Mouse (Mus musculus) gastrocnemius, adult 18-20 months (tissue): ENCODE results near the gene Gm21317. TPM values are rescaled to one million over a fixed set of nuclear protein-coding genes. Genes with fewer than 3 reads are reported as not detected.
"Not testable (repeated sequence)": the region's sequence is repeated elsewhere in the genome, so short reads cannot be mapped to it uniquely, and the experiment has no call there.

Source experiments
- DNase-seq: peaks from one replicate; pipeline ENCODE4 v3.0.0; 2021; ENCODE audit warnings: low spot score
- long read RNA-seq, 2 experiments: library from polyadenylated mRNA; stranded (forward); transcript quantifications; one replicate each; pipeline ENCODE4 v2.0.0; 2021
- total RNA-seq, 2 experiments: library from RNA; stranded (reverse); gene quantifications; 2 replicates each; pipeline ENCODE4 v1.2.3; 2021

Gm21317 gene
- total RNA-seq: not detected
- long read RNA-seq, experiment 1: 0 reads
- long read RNA-seq, experiment 2: 0 reads

DNA sequence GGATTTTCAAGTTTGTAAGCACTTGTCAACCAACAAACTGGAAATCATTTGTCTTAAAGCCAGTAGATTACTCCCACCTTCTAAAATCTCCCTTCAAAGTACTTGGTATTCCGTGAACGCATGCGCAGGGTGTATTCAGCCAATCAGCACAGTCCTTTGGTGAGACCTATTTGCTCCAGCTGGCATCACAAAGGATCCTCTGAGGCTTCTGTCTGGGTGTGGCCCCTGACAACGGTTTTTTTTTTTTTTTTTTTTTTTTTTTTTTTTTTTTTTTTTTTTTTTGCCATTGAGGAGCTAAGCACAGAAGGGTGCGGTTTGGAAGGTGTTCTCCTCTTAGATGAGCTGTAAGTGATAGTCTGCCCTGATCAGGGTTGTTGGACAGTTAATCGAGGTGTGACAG, at the start of gene Gm21317:
Gene Gm21317, plus strand, starts transcription at position 301 of the 400 bp plus-strand sequence.
- not testable (repeated sequence) for DNase-seq
